Mouse (Mus musculus): ENCODE results near the gene Chst15. TPM values are rescaled to one million over a fixed set of nuclear protein-coding genes. Genes with fewer than 3 reads are reported as not detected.

The Chst15 gene
- polyA plus RNA-seq, 1 experiment from 2014 or later: 5.9 TPM

DNA sequence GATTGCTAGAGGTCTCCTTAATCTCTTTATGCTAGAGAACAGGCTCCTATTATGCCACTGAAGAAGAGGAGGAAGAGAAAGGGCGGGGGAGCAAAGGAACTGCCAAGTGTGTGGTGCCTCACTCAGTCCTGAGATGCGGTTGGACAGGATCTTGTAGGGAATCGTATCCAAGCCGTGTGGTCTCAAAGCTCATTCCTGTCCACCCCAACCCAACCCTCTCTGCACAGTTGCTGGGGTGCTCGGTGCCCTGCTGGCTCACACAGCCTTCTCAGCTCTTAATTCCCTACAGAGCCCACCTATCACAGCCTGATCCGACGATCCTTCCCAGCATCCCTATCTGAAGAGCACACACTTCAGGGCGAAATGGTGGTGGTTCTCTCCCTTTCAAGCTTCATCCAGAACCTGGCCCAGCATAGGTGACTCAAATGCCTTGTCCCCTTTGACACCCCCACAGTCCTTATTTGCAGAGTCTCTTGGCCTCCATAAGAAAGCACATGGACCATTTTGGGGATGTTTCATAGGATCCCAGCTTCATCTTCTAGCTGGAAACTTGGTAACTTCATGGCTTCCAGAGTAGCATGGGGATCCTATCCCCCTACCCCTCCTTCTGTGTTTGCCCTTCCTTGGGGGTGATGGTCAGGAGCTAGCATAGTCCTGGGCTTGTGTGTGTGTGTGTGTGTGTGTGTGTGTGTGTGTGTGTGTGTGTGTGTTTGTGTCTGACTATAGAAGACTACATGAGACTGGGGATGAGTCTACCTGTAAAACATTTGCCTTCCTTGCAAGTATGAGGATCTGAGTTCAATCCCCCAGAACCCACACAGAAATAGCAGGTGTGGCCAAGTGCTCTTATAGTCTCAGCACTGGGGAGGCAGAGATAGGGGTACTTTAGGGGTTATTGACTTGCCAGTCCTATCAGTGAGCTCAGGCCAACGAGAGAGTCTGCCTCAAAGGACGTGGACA, 40.1 kb upstream of the Chst15 start:
- Histone ChIP-seq H3K4me3 (ENCODE audit: low read depth, low read length) (no peak overlapping the region), H3K4me1 (ENCODE audit: control insufficient read depth, low read depth, low read length) (no peaks in the 10 kb centered on the region; the same call in 1 of the 2 replicates), H3K27ac (ENCODE audit: low read length) (no peak overlapping the region), H3K27me3 (ENCODE audit: control insufficient read depth, insufficient read depth, low read depth, low read length) (no peaks in the 10 kb centered on the region), H3K9ac (ENCODE audit: low read depth, low read length) (no peak overlapping the region), H3K36me3 (ENCODE audit: control insufficient read depth, insufficient read depth) (no peaks in the 10 kb centered on the region), H3K4me2 (ENCODE audit: low read depth, low read length) (no peak overlapping the region), H3K9me3 (replicated peaks; ENCODE audit: control insufficient read depth, low read length) (no peaks in the 10 kb centered on the region)
- ATAC-seq (ENCODE audit: low read depth): no peak
- WGBS (ENCODE audit: insufficient replicate concordance): 52% methylated on average over 10 of the region's 10 CpGs

DNA sequence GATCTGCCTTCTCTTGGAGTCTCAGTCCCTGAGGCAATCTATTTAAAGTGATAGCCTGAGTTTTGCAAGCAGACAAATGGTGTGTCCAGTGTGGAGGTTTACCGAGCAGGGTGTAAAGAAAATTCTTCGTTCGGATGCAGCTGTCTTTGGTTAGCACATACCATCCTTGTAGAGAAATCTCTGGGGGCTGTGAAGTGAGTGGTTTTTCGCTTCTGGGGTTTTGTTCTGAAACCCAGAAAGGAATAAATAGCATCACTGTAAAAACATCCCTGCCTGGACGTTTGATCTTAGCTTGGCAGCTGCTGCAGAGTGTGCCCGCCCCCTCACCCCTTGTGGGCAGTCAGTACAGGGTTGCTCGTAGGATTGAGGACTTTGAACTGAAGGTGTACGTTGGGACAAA, 39.2 kb upstream of the Chst15 start:
- Histone ChIP-seq H3K4me1 (ENCODE audit: control insufficient read depth, low read depth, low read length) (no peaks in the 10 kb centered on the region; the same call in 1 of the 2 replicates), H3K4me3 (ENCODE audit: low read depth, low read length) (no peak overlapping the region), H3K9me3 (replicated peaks; ENCODE audit: control insufficient read depth, low read length) (no peaks in the 10 kb centered on the region), H3K27ac (ENCODE audit: low read length) (no peak overlapping the region), H3K27me3 (ENCODE audit: control insufficient read depth, insufficient read depth, low read depth, low read length) (no peaks in the 10 kb centered on the region), H3K4me2 (ENCODE audit: low read depth, low read length) (no peak overlapping the region), H3K36me3 (ENCODE audit: control insufficient read depth, insufficient read depth) (no peaks in the 10 kb centered on the region), H3K9ac (ENCODE audit: low read depth, low read length) (no peak overlapping the region)
- ATAC-seq (ENCODE audit: low read depth): no peak
- 48% methylated on average over 8 of the region's 8 CpGs for WGBS (ENCODE audit: insufficient replicate concordance)

DNA sequence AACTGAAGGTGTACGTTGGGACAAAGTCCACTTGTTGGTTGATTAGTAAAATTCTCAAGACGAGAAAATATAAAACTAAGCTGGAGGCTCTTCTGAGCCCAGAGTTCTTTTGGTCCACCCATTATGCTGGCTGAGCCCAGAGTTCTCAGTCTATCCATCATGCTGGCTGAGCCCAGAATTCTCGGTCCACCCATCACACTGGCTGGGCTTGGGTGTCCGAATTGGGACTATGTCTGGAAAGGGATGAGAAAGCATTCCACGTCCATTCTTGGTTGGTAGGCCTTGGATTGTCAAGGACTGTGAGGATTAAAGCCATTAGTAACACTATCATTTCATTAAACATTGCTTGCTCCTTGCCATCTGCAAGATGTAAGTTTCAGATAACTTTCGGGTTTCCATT, 38.7 kb upstream of the Chst15 start:
- Histone ChIP-seq H3K9me3 (replicated peaks; ENCODE audit: control insufficient read depth, low read length) (no peaks in the 10 kb centered on the region), H3K9ac (ENCODE audit: low read depth, low read length) (no peak overlapping the region), H3K27me3 (ENCODE audit: control insufficient read depth, insufficient read depth, low read depth, low read length) (no peaks in the 10 kb centered on the region), H3K36me3 (ENCODE audit: control insufficient read depth, insufficient read depth) (no peaks in the 10 kb centered on the region), H3K27ac (ENCODE audit: low read length) (no peak overlapping the region; the same call in 1 of the 2 replicates), H3K4me2 (ENCODE audit: low read depth, low read length) (no peak overlapping the region), H3K4me1 (ENCODE audit: control insufficient read depth, low read depth, low read length) (no peaks in the 10 kb centered on the region; the same call in 1 of the 2 replicates), H3K4me3 (ENCODE audit: low read depth, low read length) (no peak overlapping the region)
- 58% methylated on average over 6 of the region's 6 CpGs for WGBS (ENCODE audit: insufficient replicate concordance)
- ATAC-seq (ENCODE audit: low read depth): no peak

DNA sequence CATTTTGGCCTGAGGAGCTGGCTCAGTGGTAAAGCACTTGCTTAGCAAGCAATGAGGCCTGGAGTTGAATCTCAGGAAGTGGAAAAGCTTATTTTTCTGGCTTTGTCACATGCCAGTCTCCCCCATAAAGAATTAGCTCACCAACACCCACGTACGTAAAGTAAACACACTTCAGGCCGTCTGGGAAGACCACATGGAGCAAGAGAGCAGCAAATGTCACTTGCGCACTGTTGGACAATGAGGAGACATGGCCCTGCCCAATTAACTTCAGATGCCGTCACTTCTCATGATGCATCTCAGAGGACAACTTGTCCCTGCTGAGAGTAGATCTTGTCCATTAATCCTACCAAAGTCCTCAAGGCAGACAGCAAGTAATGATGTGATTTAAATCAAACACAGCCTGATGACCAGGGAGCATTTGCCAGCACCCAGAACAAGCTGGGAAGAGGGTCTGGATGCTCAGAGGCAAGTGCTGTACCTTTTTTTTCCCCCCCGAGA, 32.1 kb upstream of the Chst15 start:
- no peak overlapping the region for H3K9ac ChIP-seq (ENCODE audit: low read depth, low read length)
- no peaks in the 10 kb centered on the region for H3K36me3 ChIP-seq (ENCODE audit: control insufficient read depth, insufficient read depth)
- H3K4me1 ChIP-seq (ENCODE audit: control insufficient read depth, low read depth, low read length): no peaks in the 10 kb centered on the region
- no peak overlapping the region for H3K27ac ChIP-seq (ENCODE audit: low read length)
- no peak overlapping the region for H3K4me2 ChIP-seq (ENCODE audit: low read depth, low read length)
- H3K9me3 ChIP-seq (replicated peaks; ENCODE audit: control insufficient read depth, low read length): no peaks in the 10 kb centered on the region
- WGBS (ENCODE audit: insufficient replicate concordance): 64% methylated on average over 6 of the region's 6 CpGs
- ATAC-seq (ENCODE audit: low read depth): no peak
- H3K4me3 ChIP-seq (ENCODE audit: low read depth, low read length): no peak overlapping the region
- H3K27me3 ChIP-seq (ENCODE audit: control insufficient read depth, insufficient read depth, low read depth, low read length): no peaks in the 10 kb centered on the region

DNA sequence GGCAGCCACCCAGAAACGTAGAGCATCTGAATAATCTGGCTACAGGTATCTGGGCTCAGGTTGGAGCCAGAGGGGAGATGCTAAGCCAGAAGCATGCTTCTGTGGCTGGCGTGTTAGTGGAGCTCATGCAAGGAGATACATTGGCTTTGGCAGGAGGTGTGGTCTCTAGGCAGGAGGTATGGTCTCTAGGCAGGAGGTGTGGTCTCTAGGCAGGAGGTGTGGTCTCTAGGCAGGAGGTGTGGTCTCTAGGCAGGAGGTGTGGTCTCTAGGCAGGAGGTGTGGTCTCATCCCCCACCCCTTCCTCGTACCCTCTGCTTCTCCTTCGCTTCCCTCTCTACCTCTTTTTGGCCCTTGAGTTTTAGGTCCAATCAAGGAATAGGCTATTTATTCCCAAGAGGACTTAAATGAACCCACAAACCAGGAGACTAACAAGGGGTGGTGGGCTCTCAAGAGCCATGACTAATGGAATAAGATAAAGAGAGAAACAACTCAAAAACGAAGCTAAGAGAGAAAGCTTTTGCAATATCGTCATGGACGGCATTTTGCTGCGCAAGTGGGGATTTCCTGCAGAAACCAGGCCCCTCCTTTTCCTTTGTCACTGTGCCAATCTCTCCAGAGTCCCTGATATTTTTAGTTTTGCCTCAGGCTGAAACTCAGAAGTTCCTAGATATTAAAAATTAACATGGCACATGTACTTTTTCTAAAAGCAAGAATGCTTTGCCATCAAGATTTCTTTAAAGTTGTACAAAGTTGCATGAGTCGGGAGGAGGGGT, 30.4 kb upstream of the Chst15 start:
- H3K27me3 ChIP-seq (ENCODE audit: control insufficient read depth, insufficient read depth, low read depth, low read length): no peaks in the 10 kb centered on the region
- H3K4me3 ChIP-seq (ENCODE audit: low read depth, low read length): no peak overlapping the region
- H3K9me3 ChIP-seq (replicated peaks; ENCODE audit: control insufficient read depth, low read length): no peaks in the 10 kb centered on the region
- ATAC-seq (ENCODE audit: low read depth): no peak; the same call in 1 of the 2 replicates
- H3K4me1 ChIP-seq (ENCODE audit: control insufficient read depth, low read depth, low read length): no peaks in the 10 kb centered on the region
- no peak overlapping the region for H3K9ac ChIP-seq (ENCODE audit: low read depth, low read length)
- WGBS (ENCODE audit: insufficient replicate concordance): 40% methylated on average over 9 of the region's 9 CpGs
- no peak overlapping the region for H3K27ac ChIP-seq (ENCODE audit: low read length)
- no peaks in the 10 kb centered on the region for H3K36me3 ChIP-seq (ENCODE audit: control insufficient read depth, insufficient read depth)
- H3K4me2 ChIP-seq (ENCODE audit: low read depth, low read length): no peak overlapping the region

DNA sequence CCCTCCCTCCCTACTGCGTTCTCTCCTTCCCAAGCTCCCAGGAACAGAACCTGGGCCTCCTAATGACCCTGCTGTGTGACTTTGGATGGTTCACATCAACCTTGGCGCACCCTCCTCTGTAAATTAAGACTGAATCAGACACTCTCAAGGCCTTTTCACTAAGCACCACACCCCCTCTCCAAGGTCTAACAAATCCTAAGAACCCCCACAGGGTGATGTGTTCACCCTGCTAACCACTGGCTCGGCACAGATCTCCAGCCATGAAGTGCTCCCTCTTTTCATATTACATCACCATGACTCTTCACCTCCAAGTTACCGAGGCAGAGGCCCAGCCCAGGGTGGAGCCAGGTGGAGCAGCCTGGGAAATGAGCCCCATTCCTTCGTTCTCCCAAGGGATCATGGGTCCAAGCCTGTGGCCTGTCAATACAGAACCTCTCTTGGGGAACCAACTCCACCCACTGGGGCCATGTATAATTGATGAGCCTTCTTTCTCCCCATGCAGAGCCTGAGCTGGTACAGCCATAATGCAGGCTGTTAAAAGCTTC, 28.6 kb upstream of the Chst15 start:
- Histone ChIP-seq H3K4me2 (ENCODE audit: low read depth, low read length) (no peak overlapping the region), H3K27me3 (ENCODE audit: control insufficient read depth, insufficient read depth, low read depth, low read length) (no peaks in the 10 kb centered on the region), H3K9ac (ENCODE audit: low read depth, low read length) (no peak overlapping the region), H3K9me3 (replicated peaks; ENCODE audit: control insufficient read depth, low read length) (no peaks in the 10 kb centered on the region), H3K36me3 (ENCODE audit: control insufficient read depth, insufficient read depth) (no peaks in the 10 kb centered on the region), H3K27ac (ENCODE audit: low read length) (no peak overlapping the region), H3K4me1 (ENCODE audit: control insufficient read depth, low read depth, low read length) (no peaks in the 10 kb centered on the region), H3K4me3 (ENCODE audit: low read depth, low read length) (no peak overlapping the region)
- WGBS (ENCODE audit: insufficient replicate concordance): 53% methylated on average over 5 of the region's 5 CpGs
- ATAC-seq (ENCODE audit: low read depth): no peak

DNA sequence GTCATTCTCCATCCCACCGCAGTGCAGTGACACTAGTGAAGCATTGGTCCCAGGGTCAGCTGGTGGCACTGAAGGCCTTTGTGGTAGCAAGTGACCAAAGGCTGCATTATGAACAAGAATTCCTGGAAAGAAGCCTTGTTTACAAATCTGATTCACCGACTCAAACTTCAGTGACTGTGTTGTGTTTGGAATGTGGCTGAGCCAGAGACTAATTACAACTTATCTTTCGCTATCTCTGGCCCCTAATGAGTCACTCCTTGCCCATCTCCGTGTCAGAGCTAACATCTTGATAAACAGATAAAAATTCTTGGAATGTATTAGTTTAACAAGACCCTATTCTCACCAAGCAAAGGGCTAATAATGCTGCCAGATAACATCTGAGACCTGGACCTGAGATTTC, 27.6 kb upstream of the Chst15 start:
- Histone ChIP-seq H3K36me3 (ENCODE audit: control insufficient read depth, insufficient read depth) (no peaks in the 10 kb centered on the region), H3K9ac (ENCODE audit: low read depth, low read length) (no peak overlapping the region), H3K4me1 (ENCODE audit: control insufficient read depth, low read depth, low read length) (no peaks in the 10 kb centered on the region), H3K27me3 (ENCODE audit: control insufficient read depth, insufficient read depth, low read depth, low read length) (no peaks in the 10 kb centered on the region), H3K27ac (ENCODE audit: low read length) (no peak overlapping the region), H3K9me3 (replicated peaks; ENCODE audit: control insufficient read depth, low read length) (no peaks in the 10 kb centered on the region), H3K4me2 (ENCODE audit: low read depth, low read length) (no peak overlapping the region), H3K4me3 (ENCODE audit: low read depth, low read length) (no peak overlapping the region)
- no peak for ATAC-seq (ENCODE audit: low read depth)
- WGBS (ENCODE audit: insufficient replicate concordance): 47% methylated on average over 4 of the region's 4 CpGs

DNA sequence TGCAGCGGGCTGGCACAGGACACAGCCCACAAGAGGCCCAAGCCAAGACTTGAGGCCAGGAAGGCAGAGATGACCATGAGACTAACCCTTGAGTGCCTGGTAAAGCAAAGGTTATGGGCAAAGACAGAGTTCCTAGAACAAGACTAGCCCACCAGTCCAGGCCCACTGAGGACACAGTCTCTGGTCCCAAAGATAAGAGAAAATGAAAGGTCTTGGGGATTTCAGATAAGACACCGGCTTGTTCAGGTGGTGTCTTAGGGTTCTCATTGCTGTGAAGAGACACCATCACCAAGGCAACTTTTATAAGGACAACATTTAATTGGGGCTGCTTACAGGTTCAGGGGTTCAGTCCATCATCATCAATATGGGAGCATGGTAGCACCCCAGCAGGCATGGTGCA, 26.9 kb upstream of the Chst15 start:
- no peaks in the 10 kb centered on the region for H3K9me3 ChIP-seq (replicated peaks; ENCODE audit: control insufficient read depth, low read length)
- ATAC-seq (ENCODE audit: low read depth): no peak
- WGBS (ENCODE audit: insufficient replicate concordance): 40% methylated on average over 2 of the region's 2 CpGs
- H3K27ac ChIP-seq (ENCODE audit: low read length): no peak overlapping the region
- no peak overlapping the region for H3K9ac ChIP-seq (ENCODE audit: low read depth, low read length)
- H3K4me2 ChIP-seq (ENCODE audit: low read depth, low read length): no peak overlapping the region
- H3K36me3 ChIP-seq (ENCODE audit: control insufficient read depth, insufficient read depth): no peaks in the 10 kb centered on the region
- H3K4me3 ChIP-seq (ENCODE audit: low read depth, low read length): no peak overlapping the region
- H3K27me3 ChIP-seq (ENCODE audit: control insufficient read depth, insufficient read depth, low read depth, low read length): no peaks in the 10 kb centered on the region
- H3K4me1 ChIP-seq (ENCODE audit: control insufficient read depth, low read depth, low read length): no peaks in the 10 kb centered on the region

Measured in liver, embryonic 16.5 days (tissue).